Mouse (Mus musculus): ENCODE data around the gene Sap30l. TPM values are rescaled to one million over a fixed set of nuclear protein-coding genes. Genes with fewer than 3 reads are reported as not detected.
"Not testable (repeated sequence)": the region's sequence is repeated elsewhere in the genome, so short reads cannot be mapped to it uniquely, and the experiment has no call there.

The Sap30l gene
- polyA plus RNA-seq, 1 experiment from 2014 or later: 11.2 TPM

DNA sequence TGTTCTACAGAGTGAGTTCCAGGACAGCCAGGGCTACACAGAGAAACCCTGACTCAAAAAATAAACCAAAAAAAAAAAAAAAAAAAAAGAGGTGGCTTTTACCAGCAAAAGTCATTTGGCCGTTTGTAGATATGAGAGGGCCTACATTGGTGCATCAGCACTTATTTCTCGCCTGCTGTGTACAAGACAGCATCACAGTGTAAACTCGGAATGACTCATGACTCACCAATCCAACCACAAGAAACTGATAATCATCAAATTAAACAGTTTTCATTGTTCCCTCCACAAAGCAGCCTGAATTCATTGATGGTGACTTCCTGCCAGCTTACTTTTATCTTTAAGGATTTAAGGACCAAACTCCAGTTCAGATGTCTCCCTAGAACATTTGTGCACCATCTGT is 3.6 kb downstream of the Sap30l start:
- Histone ChIP-seq H3K4me3 (no peak overlapping the region), H3K27ac (no peak overlapping the region), H3K9me3 (replicated peaks) (no peaks in the 10 kb centered on the region), H3K27me3 (ENCODE audit: low read depth, poor library complexity, severe bottlenecking) (no peaks in the 10 kb centered on the region), H3K36me3 (peaks cover 39% of the 10 kb centered on the region), H3K4me1 (peaks cover 40% of the 10 kb centered on the region)
- 62% methylated on average over 3 of the region's 3 CpGs for WGBS
- no peak for DNase-seq (ENCODE audit: low spot score)

DNA sequence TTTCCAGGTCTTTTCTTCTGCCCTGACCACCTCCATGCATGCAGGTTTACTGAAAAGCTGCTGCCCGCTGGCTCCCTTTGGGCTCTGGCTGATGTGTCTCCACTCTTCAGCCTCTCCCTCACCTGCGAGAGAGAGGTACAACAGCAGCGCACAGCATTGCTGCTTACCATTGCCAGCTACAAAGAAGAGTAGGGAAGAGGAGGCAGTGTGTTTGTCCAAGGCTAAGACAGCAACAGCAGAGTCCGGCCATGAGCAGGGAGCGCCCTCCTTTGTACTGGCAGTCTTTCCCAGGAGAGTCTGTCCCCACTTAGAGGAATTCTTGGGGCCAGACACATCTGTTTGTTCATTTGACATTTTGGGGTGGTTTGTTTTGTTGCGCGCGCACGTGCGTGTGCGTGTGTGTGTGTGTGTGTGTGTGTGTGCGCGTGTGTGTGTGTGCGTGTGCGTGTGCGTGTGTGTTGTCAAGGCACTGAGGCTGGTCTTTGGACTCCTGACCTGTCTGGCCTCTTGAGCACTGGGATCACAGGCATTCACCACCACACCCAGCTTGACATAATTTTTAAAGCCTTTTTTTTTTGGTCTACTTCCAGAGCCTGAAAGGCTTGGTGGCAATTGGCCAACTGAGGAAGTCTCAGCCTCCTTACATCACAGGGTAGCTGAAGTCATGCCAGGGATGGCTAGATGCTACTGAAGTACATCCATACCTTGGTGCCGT is 7.7 kb downstream of the Sap30l start:
- Histone ChIP-seq H3K4me3 (no peak overlapping the region), H3K27me3 (ENCODE audit: low read depth, poor library complexity, severe bottlenecking) (peaks cover under 1% of the 10 kb centered on the region; the same call in 1 of the 2 replicates), H3K27ac (no peak overlapping the region), H3K4me1 (peaks cover 13% of the 10 kb centered on the region), H3K9me3 (replicated peaks) (no peaks in the 10 kb centered on the region), H3K36me3 (peaks cover 70% of the 10 kb centered on the region)
- no peak for DNase-seq (ENCODE audit: low spot score)
- whole genome bisulfite sequencing: 95% methylated on average over 17 of the region's 17 CpGs

DNA sequence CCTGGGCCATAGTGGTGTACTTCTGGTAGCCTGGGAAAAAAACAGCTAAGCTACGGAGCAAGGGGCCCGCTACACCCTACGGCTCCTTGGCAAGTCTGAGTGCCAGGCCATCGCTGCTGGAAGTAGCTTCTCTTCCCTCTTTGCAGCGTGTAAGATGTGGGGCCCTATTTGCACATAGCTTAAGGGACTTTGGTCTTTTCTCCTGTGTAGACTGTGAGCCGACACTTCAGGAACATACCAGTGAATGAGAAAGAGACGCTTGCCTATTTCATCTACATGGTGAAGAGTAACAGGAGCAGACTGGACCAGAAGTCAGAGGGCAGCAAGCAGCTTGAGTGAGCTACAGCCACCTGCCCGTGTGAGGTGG is 8.3 kb downstream of the Sap30l start:
- peaks cover 13% of the 10 kb centered on the region for H3K4me1 ChIP-seq
- no peak for DNase-seq (ENCODE audit: low spot score)
- peaks cover 72% of the 10 kb centered on the region for H3K36me3 ChIP-seq
- no peak overlapping the region for H3K27ac ChIP-seq
- no peak overlapping the region for H3K4me3 ChIP-seq
- H3K27me3 ChIP-seq (ENCODE audit: low read depth, poor library complexity, severe bottlenecking): peaks cover 6% of the 10 kb centered on the region; the same call in 1 of the 2 replicates
- WGBS: 91% methylated on average over 8 of the region's 8 CpGs
- no peaks in the 10 kb centered on the region for H3K9me3 ChIP-seq (replicated peaks)

DNA sequence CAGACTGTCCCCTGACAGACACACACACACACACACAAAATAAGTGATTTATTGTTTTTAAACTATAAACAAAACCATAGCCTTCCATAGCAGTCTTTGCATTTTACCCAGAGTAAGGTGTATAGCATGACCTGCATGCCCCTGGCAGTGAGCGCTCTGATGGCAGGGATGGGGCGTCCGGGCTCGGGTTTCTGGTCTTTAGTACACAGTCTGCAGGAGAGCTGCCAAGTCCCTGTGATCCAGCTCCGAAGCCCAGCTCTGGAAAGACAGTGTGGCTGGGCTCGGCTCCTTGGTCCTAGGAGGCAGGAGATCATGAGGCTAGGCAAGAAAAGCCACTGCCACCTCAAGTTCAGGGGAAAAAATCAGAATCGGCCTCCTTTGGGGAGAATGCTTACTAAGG is 9.6 kb downstream of the Sap30l start:
- Histone ChIP-seq H3K27ac (no peak overlapping the region), H3K27me3 (ENCODE audit: low read depth, poor library complexity, severe bottlenecking) (peaks cover 15% of the 10 kb centered on the region; the same call in 1 of the 2 replicates), H3K4me1 (peaks cover 6% of the 10 kb centered on the region; the same call in 1 of the 2 replicates), H3K9me3 (replicated peaks) (no peaks in the 10 kb centered on the region), H3K36me3 (peaks cover 71% of the 10 kb centered on the region), H3K4me3 (no peak overlapping the region)
- DNase-seq (ENCODE audit: low spot score): no peak
- WGBS: 89% methylated on average over 7 of the region's 7 CpGs

DNA sequence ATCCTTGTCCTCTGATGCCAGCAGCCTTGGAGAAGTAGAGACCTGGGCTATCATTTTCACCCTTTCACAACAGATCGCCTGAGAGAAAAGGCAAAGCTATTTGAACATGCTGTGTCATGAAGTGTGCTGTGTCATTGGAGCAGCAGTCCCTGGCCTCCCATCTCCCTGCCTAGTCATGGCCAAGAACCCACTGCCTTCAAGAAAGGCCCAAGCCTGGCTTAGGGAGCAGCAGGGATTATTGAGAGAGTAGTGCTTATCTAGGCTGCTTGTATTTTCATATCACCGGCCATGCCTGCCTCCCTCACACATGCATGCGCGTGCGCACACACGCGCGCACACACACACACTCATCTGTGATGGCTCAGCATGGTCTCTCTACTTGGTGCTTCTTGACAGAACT is 10.8 kb downstream of the Sap30l start:
- Histone ChIP-seq H3K4me1 (peaks cover 9% of the 10 kb centered on the region), H3K4me3 (no peak overlapping the region), H3K36me3 (peaks cover 61% of the 10 kb centered on the region), H3K9me3 (replicated peaks) (no peaks in the 10 kb centered on the region), H3K27ac (no peak overlapping the region), H3K27me3 (ENCODE audit: low read depth, poor library complexity, severe bottlenecking) (peaks cover 15% of the 10 kb centered on the region; the same call in 1 of the 2 replicates)
- WGBS: 95% methylated on average over 8 of the region's 8 CpGs
- DNase-seq (ENCODE audit: low spot score): no peak

DNA sequence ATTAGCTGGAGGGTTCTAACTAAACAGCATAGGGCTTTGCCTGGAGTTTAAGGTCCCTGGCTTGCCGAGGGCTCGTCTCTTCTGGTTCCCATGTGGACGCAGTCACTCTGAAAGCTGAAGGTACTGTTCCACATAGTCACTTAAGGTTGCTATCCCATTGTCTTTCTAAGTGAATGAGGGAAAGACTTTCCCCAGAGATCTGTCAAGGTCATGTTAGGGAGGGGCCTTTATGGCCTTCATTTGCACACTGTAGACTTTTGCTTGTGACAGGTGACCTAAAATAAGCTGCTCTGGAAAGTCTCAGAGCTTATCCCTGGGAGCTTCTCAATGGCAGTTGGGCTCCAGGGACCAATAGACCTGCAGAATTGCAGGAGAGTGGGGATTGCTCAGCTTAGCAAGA is 12.2 kb downstream of the Sap30l start:
- no peak for DNase-seq (ENCODE audit: low spot score)
- H3K4me1 ChIP-seq: peaks cover 8% of the 10 kb centered on the region
- no peaks in the 10 kb centered on the region for H3K9me3 ChIP-seq (replicated peaks)
- peaks cover 47% of the 10 kb centered on the region for H3K36me3 ChIP-seq
- 91% methylated on average over 3 of the region's 3 CpGs for WGBS
- peaks cover 18% of the 10 kb centered on the region; the same call in 1 of the 2 replicates for H3K27me3 ChIP-seq (ENCODE audit: low read depth, poor library complexity, severe bottlenecking)
- no peak overlapping the region for H3K4me3 ChIP-seq
- no peak overlapping the region for H3K27ac ChIP-seq

DNA sequence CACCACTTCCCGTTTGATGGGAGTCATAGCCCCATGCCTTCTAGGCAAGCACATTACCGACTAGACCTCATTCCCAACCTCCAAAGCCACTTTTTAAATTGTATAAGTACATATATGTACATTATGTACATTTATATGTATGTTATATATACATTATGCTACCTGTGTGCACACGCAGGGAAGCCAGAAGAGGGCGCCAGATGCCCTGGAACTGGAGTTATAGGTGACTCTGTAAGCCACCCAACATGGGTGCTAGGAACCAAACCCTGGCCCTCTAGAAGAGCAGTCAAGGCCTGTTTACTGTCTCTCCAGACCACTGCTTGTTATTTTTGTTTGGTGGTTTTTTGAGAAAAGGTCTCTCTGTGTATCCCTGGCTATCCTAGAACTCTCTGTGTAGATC is 16.8 kb downstream of the Sap30l start:
- WGBS: 90% methylated on average over 4 of the region's 4 CpGs
- Histone ChIP-seq H3K27me3 (ENCODE audit: low read depth, poor library complexity, severe bottlenecking) (peaks cover 34% of the 10 kb centered on the region; the same call in 1 of the 2 replicates), H3K9me3 (replicated peaks) (no peaks in the 10 kb centered on the region), H3K4me1 (peaks cover 8% of the 10 kb centered on the region), H3K4me3 (no peak overlapping the region), H3K36me3 (peaks cover 4% of the 10 kb centered on the region), H3K27ac (no peak overlapping the region)
- no peak for DNase-seq (ENCODE audit: low spot score)

DNA sequence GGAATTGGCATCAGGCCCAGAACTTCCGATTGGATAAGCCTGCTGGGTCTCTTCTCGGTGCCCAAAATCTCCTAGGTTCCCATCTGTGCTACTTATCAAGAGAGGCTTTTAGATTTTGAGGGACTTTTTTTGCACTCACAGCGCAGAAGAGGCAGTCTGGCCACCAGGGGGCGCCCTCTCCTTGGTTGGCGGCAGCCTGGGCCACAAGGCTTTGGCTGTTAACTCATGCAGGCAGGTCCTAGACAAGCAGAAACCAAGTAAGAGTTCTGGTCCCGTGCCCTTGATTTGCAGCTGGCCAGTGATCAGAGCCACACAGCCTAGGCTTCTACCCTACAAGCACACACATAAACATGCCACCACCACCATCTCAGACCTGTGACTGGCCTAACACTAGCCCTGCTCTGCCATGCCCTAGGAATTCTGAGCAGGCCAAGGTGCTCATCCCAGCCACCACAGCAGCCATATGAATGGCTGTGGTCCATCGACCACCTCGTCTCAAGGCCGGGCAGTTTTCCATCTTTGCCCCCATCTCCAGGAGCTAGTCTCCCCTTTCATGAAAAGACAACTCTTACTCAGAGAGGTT is 18.7 kb downstream of the Sap30l start:
- DNase-seq (ENCODE audit: low spot score): peak; percentile 96
- Histone ChIP-seq H3K4me3 (no peak overlapping the region), H3K36me3 (no peaks in the 10 kb centered on the region), H3K27me3 (ENCODE audit: low read depth, poor library complexity, severe bottlenecking) (peaks cover 38% of the 10 kb centered on the region; the same call in 1 of the 2 replicates), H3K9me3 (replicated peaks) (no peaks in the 10 kb centered on the region), H3K27ac (no peak overlapping the region), H3K4me1 (peaks cover 21% of the 10 kb centered on the region)
- 32% methylated on average over 9 of the region's 9 CpGs for WGBS

DNA sequence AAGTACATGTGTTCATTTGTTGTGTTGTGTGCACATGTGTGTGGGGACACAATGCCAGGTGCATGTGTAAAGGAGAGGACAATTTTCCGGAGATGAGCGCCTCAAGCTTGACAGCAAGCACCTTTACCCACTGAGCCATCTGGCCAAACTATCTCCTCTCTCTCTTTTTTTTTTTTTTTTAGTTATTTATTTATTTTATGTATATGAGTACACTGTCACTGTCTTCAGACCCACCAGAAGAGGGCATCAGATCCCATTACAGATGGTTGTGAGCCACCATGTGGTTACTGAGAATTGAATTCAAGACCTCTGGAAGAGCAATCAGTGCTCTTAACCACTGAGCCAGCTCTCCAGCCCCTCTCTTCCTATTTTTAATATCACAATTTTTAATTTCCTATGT is 21.7 kb downstream of the Sap30l start:
- not testable (repeated sequence) for H3K4me3 ChIP-seq; H3K27ac ChIP-seq; DNase-seq (ENCODE audit: low spot score); H3K36me3 ChIP-seq; H3K9me3 ChIP-seq (replicated peaks)
- peaks cover 57% of the 10 kb centered on the region for H3K27me3 ChIP-seq (ENCODE audit: low read depth, poor library complexity, severe bottlenecking)
- WGBS: 91% methylated on average over 2 of the region's 2 CpGs
- peaks cover 29% of the 10 kb centered on the region for H3K4me1 ChIP-seq

DNA sequence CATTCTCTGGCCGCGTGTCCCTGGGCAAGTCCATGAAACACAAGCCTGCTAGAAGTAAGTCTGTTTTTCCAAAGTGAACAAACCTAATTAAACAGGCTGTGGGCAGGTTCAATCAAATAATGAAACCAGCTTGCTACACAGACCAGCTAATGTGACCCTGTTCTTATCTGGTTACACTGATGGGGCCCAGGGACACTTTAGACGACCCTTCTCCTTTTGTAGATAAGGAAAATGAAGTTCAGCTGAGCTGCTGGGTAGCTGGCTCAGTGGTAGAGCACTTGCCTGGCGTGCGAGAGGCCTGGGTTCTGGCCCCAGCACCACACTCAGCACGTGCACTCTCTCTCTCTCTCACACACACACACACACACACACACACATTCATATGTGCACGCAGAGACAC is 22.3 kb downstream of the Sap30l start:
- H3K9me3 ChIP-seq (replicated peaks): no peaks in the 10 kb centered on the region
- H3K27me3 ChIP-seq (ENCODE audit: low read depth, poor library complexity, severe bottlenecking): peaks cover 59% of the 10 kb centered on the region
- H3K27ac ChIP-seq: no peak overlapping the region
- H3K36me3 ChIP-seq: no peaks in the 10 kb centered on the region
- WGBS: 66% methylated on average over 7 of the region's 7 CpGs
- no peak for DNase-seq (ENCODE audit: low spot score)
- no peak overlapping the region for H3K4me3 ChIP-seq
- H3K4me1 ChIP-seq: peaks cover 34% of the 10 kb centered on the region

DNA sequence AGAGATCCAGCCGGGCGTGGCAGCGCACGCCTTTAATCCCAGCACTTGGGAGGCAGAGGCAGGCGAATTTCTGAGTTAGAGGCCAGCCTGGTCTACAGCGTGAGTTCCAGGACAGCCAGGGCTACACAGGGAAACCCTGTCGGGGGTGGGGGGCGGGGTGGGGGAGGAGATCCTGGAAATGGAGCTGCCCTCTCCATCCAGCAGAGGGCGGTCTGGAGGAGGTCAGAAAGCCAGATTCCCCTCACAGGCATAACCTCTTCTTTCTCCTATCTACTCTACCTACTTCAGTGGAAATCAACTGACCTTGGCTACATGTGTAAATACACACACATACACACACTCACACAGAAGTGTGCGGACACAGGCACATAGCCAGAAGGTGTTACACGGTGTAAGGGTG is 23.8 kb downstream of the Sap30l start:
- Histone ChIP-seq H3K27me3 (ENCODE audit: low read depth, poor library complexity, severe bottlenecking) (peaks cover 63% of the 10 kb centered on the region), H3K4me1 (peaks cover 49% of the 10 kb centered on the region)
- H3K4me3 ChIP-seq; H3K9me3 ChIP-seq (replicated peaks); H3K36me3 ChIP-seq; H3K27ac ChIP-seq; DNase-seq (ENCODE audit: low spot score): not testable (repeated sequence)
- WGBS: 60% methylated on average over 11 of the region's 11 CpGs

DNA sequence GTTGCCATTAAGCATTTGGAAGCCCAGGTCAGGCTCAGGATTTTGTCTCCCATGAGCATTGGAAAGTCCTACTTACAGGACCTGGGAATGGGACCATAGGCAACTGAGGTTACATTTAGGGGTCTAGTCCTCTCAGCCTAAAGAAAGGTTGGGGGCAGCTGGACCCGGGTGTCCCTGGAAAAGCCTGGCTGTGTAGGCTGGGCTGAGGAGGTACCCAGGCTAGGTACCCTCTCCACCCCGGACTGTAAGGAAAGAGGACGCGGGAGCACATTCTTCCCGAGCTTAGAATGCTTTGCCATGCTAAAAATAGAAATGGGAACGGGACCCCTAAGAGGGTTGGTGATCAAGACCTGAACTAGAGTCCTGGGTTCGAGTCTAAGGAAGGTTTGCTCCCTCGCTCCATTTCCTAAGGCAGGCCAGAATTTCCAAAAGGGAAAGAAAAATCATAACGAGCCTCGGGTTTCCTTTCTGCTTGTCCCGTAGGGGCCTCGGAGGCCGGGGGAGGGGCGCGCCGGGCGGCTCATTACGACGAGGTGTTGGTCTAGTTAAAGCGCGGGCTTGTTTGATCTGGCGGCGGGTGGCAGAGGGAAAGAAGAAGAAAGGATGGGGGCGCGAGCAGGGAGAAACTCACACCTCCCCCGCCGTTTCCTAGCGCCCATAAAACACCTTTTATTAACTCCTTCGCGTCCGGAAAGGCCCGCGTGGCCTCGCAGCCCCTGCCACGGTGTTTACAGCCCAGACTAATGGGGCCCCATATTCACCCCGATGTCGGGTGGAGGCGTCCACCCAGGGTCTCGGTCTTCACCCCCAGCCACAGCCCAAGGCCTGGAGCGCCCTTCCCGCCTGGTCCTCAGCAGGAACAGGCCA is 25.8 kb downstream of the Sap30l start:
- H3K27me3 ChIP-seq (ENCODE audit: low read depth, poor library complexity, severe bottlenecking): peaks cover 80% of the 10 kb centered on the region
- under 1% methylated on average over 41 of the region's 41 CpGs for WGBS
- peaks cover 64% of the 10 kb centered on the region for H3K4me1 ChIP-seq
- peak overlapping the region; percentile 48 for H3K4me3 ChIP-seq
- peak; percentile 84 for DNase-seq (ENCODE audit: low spot score)
- H3K27ac ChIP-seq: peak overlapping the region; percentile 82
- no peaks in the 10 kb centered on the region for H3K9me3 ChIP-seq (replicated peaks)
- H3K36me3 ChIP-seq: no peaks in the 10 kb centered on the region
